Mouse (Mus musculus) testis, adult 2 months (tissue): ENCODE measurements at regions not wholly inside any gene's neighbourhood (a gene's known extent, or its start where the extent isn't known, plus 50 kb on each side); places are given as distances from the start of the nearest gene placed in this dataset.

Source experiments
- CTCF ChIP-seq: fragments of 200-500 bp; IDR thresholded peaks from 2 replicates; pipeline ENCODE4 v1.5.1; 2012; ENCODE audit warnings: low read depth, mild to moderate bottlenecking, inconsistent platforms, low read length, moderate library complexity; ENCODE audit not compliant: control insufficient read depth, insufficient read depth, insufficient replicate concordance
- POLR2A ChIP-seq: fragments of 200-500 bp; IDR thresholded peaks from 2 replicates; pipeline ENCODE4 v1.6.1; 2012; ENCODE audit warnings: low read depth, mild to moderate bottlenecking, inconsistent platforms, low read length, moderate library complexity; ENCODE audit not compliant: control insufficient read depth

DNA sequence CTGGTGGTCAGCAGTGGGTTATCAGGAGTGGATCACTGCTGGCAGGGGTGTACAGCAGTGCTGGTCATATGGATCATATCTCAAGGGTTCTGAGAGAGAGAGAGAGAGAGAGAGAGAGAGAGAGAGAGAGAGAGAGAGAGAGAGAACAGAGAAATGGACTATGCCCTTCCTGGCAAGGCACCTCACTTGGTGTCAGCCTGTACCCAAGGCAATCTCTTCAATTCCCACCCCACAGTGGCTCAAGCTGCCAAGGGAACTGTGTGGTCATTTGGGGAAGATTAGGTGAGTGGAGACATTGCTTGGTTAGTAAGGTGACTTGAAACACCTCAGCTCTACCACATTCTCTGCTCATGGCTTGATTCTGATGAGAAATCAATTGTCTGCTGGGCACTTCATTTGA is 80.8 kb upstream of the Agap1 start:
- TF ChIP-seq CTCF (no peak), POLR2A (no peak)
